Mouse (Mus musculus): ENCODE measurements around the gene Slc25a21.

Slc25a21 gene

GRCm38 (mm10) chr12:57009010-57009409 is 188.3 kb downstream of the Slc25a21 start:
- DNase-seq = no peak

- peak; percentile 77 for DNase-seq
Measured at GRCm38 (mm10) chr12:56986049-56986448, 211.2 kb downstream of the Slc25a21 start.

GRCm38 (mm10) chr12:56982066-56982626 is 215.1 kb downstream of the Slc25a21 start:
- no peak for DNase-seq

GRCm38 (mm10) chr12:56975256-56975655 is 222.0 kb downstream of the Slc25a21 start:
- no peak for DNase-seq

- DNase-seq = no peak
Measured at GRCm38 (mm10) chr12:56963236-56963635, 234.0 kb downstream of the Slc25a21 start.

- DNase-seq = no peak
Measured at GRCm38 (mm10) chr12:56959230-56960051, 237.8 kb downstream of the Slc25a21 start.

- DNase-seq = no peak
Measured at GRCm38 (mm10) chr12:56958244-56958643, 239.0 kb downstream of the Slc25a21 start.

GRCm38 (mm10) chr12:56951749-56952657 is 245.3 kb downstream of the Slc25a21 start:
- DNase-seq = peak; percentile 5

- no peak for DNase-seq
Measured at GRCm38 (mm10) chr12:56944265-56944664, 253.0 kb downstream of the Slc25a21 start.

GRCm38 (mm10) chr12:56940861-56941260 is 256.4 kb downstream of the Slc25a21 start:
- DNase-seq = peak; percentile 6

- no peak for DNase-seq
Measured at GRCm38 (mm10) chr12:56918145-56918544, 279.1 kb downstream of the Slc25a21 start.

- peak; percentile 8 for DNase-seq
Measured at GRCm38 (mm10) chr12:56906476-56906875, 290.8 kb downstream of the Slc25a21 start.

GRCm38 (mm10) chr12:56905652-56906305 is 291.5 kb downstream of the Slc25a21 start:
- DNase-seq = peak; percentile 26

GRCm38 (mm10) chr12:56905222-56905621 is 292.1 kb downstream of the Slc25a21 start:
- DNase-seq = no peak

GRCm38 (mm10) chr12:56902774-56903456 is 294.4 kb downstream of the Slc25a21 start:
- DNase-seq = no peak

GRCm38 (mm10) chr12:56897976-56898375 is 299.3 kb downstream of the Slc25a21 start:
- no peak for DNase-seq

- DNase-seq = no peak
Measured at GRCm38 (mm10) chr12:56897221-56897937, 299.9 kb downstream of the Slc25a21 start.

GRCm38 (mm10) chr12:56894963-56895362 is 302.3 kb downstream of the Slc25a21 start:
- no peak for DNase-seq

GRCm38 (mm10) chr12:56890891-56891726 is 306.2 kb downstream of the Slc25a21 start:
- DNase-seq = no peak

- DNase-seq = no peak
Measured at GRCm38 (mm10) chr12:56877796-56878195, 319.5 kb downstream of the Slc25a21 start.
